Mouse (Mus musculus): ENCODE data around the gene Pqlc2.

DNA sequence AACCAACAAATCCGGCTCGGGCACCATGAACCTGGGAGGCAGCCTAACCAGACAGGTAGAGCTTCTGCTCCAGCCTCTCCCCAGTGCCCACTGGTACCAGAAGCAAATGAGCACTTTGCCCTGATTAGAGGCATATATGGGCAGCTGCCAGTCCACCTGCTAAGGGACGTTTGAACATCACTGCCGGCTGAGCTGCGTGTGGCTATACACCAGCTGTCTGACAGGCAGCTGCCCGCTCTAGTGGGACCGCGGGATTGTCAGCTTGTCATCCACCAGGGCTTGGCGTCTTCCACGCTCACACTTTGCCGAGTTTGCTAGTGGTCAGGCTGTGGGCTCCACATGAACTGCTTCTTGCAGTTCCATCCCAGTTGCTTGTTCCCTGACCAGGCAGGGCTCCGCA is 30.0 kb downstream of the Pqlc2 start:
- TF ChIP-seq CTCF (IDR thresholded peaks at IDR 0.05; ENCODE audit: low read depth), result no peak
- no peak for TF ChIP-seq EP300 (IDR thresholded peaks at IDR 0.05; ENCODE audit: low read depth)
